13 mouse cellular contexts compared by ENCODE assay signal in the genomic region with DNA sequence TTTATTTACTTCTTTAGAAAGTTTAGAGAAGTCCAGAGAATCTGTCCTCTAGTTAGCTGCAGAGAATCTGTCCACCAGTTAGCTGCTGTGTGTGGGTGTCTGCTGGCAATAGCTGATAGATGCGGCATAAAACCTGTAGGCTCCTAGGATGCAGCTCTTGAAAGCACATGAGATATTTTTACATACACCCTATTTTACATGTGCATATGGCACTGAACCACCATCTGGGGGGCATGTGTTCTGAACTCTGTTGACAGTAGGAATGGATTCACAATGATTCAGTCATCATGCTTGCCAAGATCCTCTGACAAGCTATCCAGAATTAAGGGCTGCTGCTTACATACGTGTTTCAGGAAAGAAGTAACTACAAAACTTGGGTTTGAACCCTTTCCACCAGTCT.
DNase-seq lines count a peak whose midpoint lies in the region; ATAC-seq lines count a peak whose summit lies in the region.
"Had no signal": no experiment of that assay in that cellular context is flagged by ENCODE, and none has a peak within 500 bp of the region (broad histone marks: within the 10 kb centered on the region; RNA-seq: fewer than 3 reads in every experiment).

No protein-coding gene starts in this region.

- no peak overlapping the region for H3K27ac ChIP-seq in forebrain, embryonic 15.5 days (replicated peaks)
- no peak overlapping the region for H3K27ac ChIP-seq in forebrain, embryonic 12.5 days
- H3K27ac ChIP-seq in midbrain, embryonic 10.5 days (replicated peaks), result no peak overlapping the region
- H3K27ac ChIP-seq: hindbrain, embryonic 14.5 days had no signal

- H3K4me1 ChIP-seq in forebrain, embryonic 15.5 days, result no peaks in the 10 kb centered on the region
- H3K4me1 ChIP-seq in forebrain, embryonic 12.5 days, result no peaks in the 10 kb centered on the region
- H3K4me1 ChIP-seq in midbrain, embryonic 10.5 days, result no peaks in the 10 kb centered on the region
- H3K4me1 ChIP-seq: heart, embryonic 12.5 days; megakaryocyte, embryonic 14.5 days had no signal

- WGBS in forebrain, embryonic 15.5 days, result 57% methylated on average over 2 of the region's 2 CpGs
- WGBS in forebrain, embryonic 12.5 days, result 87% methylated on average over 2 of the region's 2 CpGs
- WGBS in midbrain, embryonic 10.5 days, result 88% methylated on average over 2 of the region's 2 CpGs

- no peaks in the 10 kb centered on the region for H3K27me3 ChIP-seq in forebrain, embryonic 15.5 days
- H3K27me3 ChIP-seq in forebrain, embryonic 12.5 days, result no peaks in the 10 kb centered on the region
- no peaks in the 10 kb centered on the region for H3K27me3 ChIP-seq in midbrain, embryonic 10.5 days (ENCODE audit: low read depth, poor library complexity, severe bottlenecking)
- H3K27me3 ChIP-seq: heart, embryonic 12.5 days; megakaryocyte, embryonic 14.5 days had no signal

- no peak overlapping the region for H3K4me2 ChIP-seq in forebrain, embryonic 15.5 days (replicated peaks)
- H3K4me2 ChIP-seq in forebrain, embryonic 12.5 days, result no peak overlapping the region
- H3K4me2 ChIP-seq: heart, embryonic 12.5 days; hindbrain, embryonic 14.5 days had no signal

- H3K9me3 ChIP-seq in forebrain, embryonic 15.5 days, result no peaks in the 10 kb centered on the region
- H3K9me3 ChIP-seq in forebrain, embryonic 12.5 days, result no peaks in the 10 kb centered on the region
- no peaks in the 10 kb centered on the region for H3K9me3 ChIP-seq in midbrain, embryonic 10.5 days (replicated peaks)
- H3K9me3 ChIP-seq: heart, embryonic 12.5 days had no signal

- DNase-seq in layer of hippocampus, adult 11-12 months (ENCODE audit: low spot score), result peak; percentile 53
- DNase-seq in left cerebral cortex, adult 8-10 months (ENCODE audit: low spot score in 2 of 2), result peak; percentile 3 to 60
- DNase-seq in kidney, postnatal 25 days, result no peak
- DNase-seq in midbrain, embryonic 10.5 days (ENCODE audit: low spot score), result no peak
- DNase-seq: kidney, adult 8-10 months; liver, postnatal 0 days had no signal

- H3K9ac ChIP-seq in forebrain, embryonic 15.5 days (replicated peaks), result no peak overlapping the region
- H3K9ac ChIP-seq in forebrain, embryonic 12.5 days, result no peak overlapping the region
- H3K9ac ChIP-seq: heart, embryonic 12.5 days; hindbrain, embryonic 14.5 days; liver, postnatal 0 days had no signal

- peak; percentile 29; the same call in 1 of the 2 replicates for ATAC-seq in forebrain, embryonic 15.5 days (replicated peaks)
- ATAC-seq in forebrain, embryonic 12.5 days (ENCODE audit: low FRiP score), result no peak
- ATAC-seq in erythroid progenitor cell, adult 5-6 weeks (replicated peaks; ENCODE audit: low FRiP score, poor library complexity, severe bottlenecking), result no peak
- no peak for ATAC-seq in erythroblast, adult 5-6 weeks (replicated peaks; ENCODE audit: low FRiP score, poor library complexity, severe bottlenecking)
- ATAC-seq: liver, postnatal 0 days had no signal

- H3K4me3 ChIP-seq in forebrain, embryonic 15.5 days, result no peak overlapping the region
- H3K4me3 ChIP-seq in forebrain, embryonic 12.5 days (replicated peaks), result no peak overlapping the region
- no peak overlapping the region for H3K4me3 ChIP-seq in midbrain, embryonic 10.5 days
- H3K4me3 ChIP-seq: heart, embryonic 12.5 days; megakaryocyte, embryonic 14.5 days had no signal

- no peaks in the 10 kb centered on the region for H3K36me3 ChIP-seq in forebrain, embryonic 15.5 days
- no peaks in the 10 kb centered on the region for H3K36me3 ChIP-seq in forebrain, embryonic 12.5 days (replicated peaks)
- H3K36me3 ChIP-seq in midbrain, embryonic 10.5 days, result no peaks in the 10 kb centered on the region
- H3K36me3 ChIP-seq: heart, embryonic 12.5 days had no signal

Comparison
In these comparisons a context has a peak if more than half of its experiments do, and no peak if none do; other contexts are left out.
1. DNase-seq: peak in layer of hippocampus, adult 11-12 months (single experiment) and left cerebral cortex, adult 8-10 months (2 of 2); none in kidney, postnatal 25 days (0 of 2) and midbrain, embryonic 10.5 days (single experiment).